Comparison of ENCODE assay signal across 36 mouse cellular contexts in genomic region chr7:34814801-34815200, GRCm38 (mm10). TPM values are rescaled to one million over a fixed set of nuclear protein-coding genes. Genes with fewer than 3 reads are reported as not detected.
"Had no signal": no experiment of that assay in that cellular context is flagged by ENCODE, and none has a peak within 500 bp of the region (broad histone marks: within the 10 kb centered on the region; RNA-seq: fewer than 3 reads in every experiment).

No protein-coding gene starts in this region.

- H3K4me2 ChIP-seq: heart, embryonic 11.5 days; heart, embryonic 12.5 days; heart, embryonic 13.5 days; heart, embryonic 15.5 days; hindbrain, embryonic 12.5 days; hindbrain, embryonic 13.5 days; hindbrain, embryonic 14.5 days; hindbrain, embryonic 15.5 days; intestine, embryonic 15.5 days; kidney, embryonic 15.5 days had no signal

- H3K36me3 ChIP-seq: heart, embryonic 10.5 days; heart, embryonic 12.5 days; heart, embryonic 13.5 days; heart, embryonic 15.5 days; hindbrain, embryonic 10.5 days; hindbrain, embryonic 12.5 days; hindbrain, embryonic 13.5 days; hindbrain, embryonic 15.5 days; intestine, embryonic 15.5 days; kidney, embryonic 15.5 days had no signal

- H3K4me3 ChIP-seq: heart, embryonic 10.5 days; heart, embryonic 12.5 days; heart, embryonic 13.5 days; heart, embryonic 15.5 days; hindbrain, embryonic 10.5 days; hindbrain, embryonic 12.5 days; hindbrain, embryonic 13.5 days; hindbrain, embryonic 15.5 days; intestine, embryonic 15.5 days; kidney, embryonic 15.5 days; layer of hippocampus, adult 2 months had no signal

- DNase-seq: heart, postnatal 10 days; heart, postnatal 14 days; heart, postnatal 36 days; heart, postnatal 4 days; kidney, adult 11 months; kidney, adult 18-20 months; kidney, adult 2 months; kidney, adult 8-10 months; kidney, adult 9 months; kidney, postnatal 10 days; kidney, postnatal 14 days; kidney, postnatal 25 days; kidney, postnatal 36 days; kidney, postnatal 4 days; layer of hippocampus, adult 9-11 months; layer of hippocampus, postnatal 36 days had no signal

- H3K27ac ChIP-seq: heart, embryonic 10.5 days; heart, embryonic 13.5 days; heart, embryonic 15.5 days; hindbrain, embryonic 10.5 days; hindbrain, embryonic 12.5 days; hindbrain, embryonic 13.5 days; hindbrain, embryonic 14.5 days; hindbrain, embryonic 15.5 days; hindbrain, postnatal 0 days; intestine, embryonic 15.5 days; kidney, embryonic 15.5 days; kidney, postnatal 0 days; layer of hippocampus, adult 2 months had no signal

- H3K9me3 ChIP-seq: heart, embryonic 10.5 days; heart, embryonic 12.5 days; heart, embryonic 13.5 days; heart, embryonic 15.5 days; hindbrain, embryonic 12.5 days; hindbrain, embryonic 13.5 days; hindbrain, embryonic 15.5 days; intestine, embryonic 15.5 days; kidney, embryonic 15.5 days had no signal

- H3K9ac ChIP-seq: heart, embryonic 12.5 days; heart, embryonic 13.5 days; heart, embryonic 15.5 days; hindbrain, embryonic 12.5 days; hindbrain, embryonic 13.5 days; hindbrain, embryonic 14.5 days; hindbrain, embryonic 15.5 days; intestine, embryonic 15.5 days; kidney, embryonic 15.5 days had no signal

- ATAC-seq: hindbrain, embryonic 16.5 days; hindbrain, postnatal 0 days; inflammation-experienced regulatory T-cells, adult 6 months; intestine, embryonic 15.5 days; intestine, embryonic 16.5 days; intestine, postnatal 0 days had no signal

RNA-seq across cellular contexts. Expression of gene Chst8, which starts 2.3 kb away (rescaled TPM):
- total RNA-seq: hematopoietic stem cell, adult 5-6 weeks had no signal
- polyA plus RNA-seq: inflammation-experienced regulatory T-cells, adult 6 months had no signal
